Mouse (Mus musculus): Measurements from ENCODE around the gene E2f8. TPM values are rescaled to one million over a fixed set of nuclear protein-coding genes. Genes with fewer than 3 reads are reported as not detected.

Gene E2f8
- polyA plus RNA-seq, 1 experiment from 2014 or later, result 23.0 TPM

- no peaks in the 10 kb centered on the region for H3K27me3 ChIP-seq (replicated peaks)
- WGBS, result 84% methylated on average over 11 of the region's 11 CpGs
- peaks cover 96% of the 10 kb centered on the region for H3K36me3 ChIP-seq
- no peak for ATAC-seq (ENCODE audit: insufficient number of reproducible peaks, low FRiP score)
- H3K9ac ChIP-seq, result no peak overlapping the region
- no peak overlapping the region for H3K4me2 ChIP-seq
- no peaks in the 10 kb centered on the region for H3K9me3 ChIP-seq (replicated peaks)
- no peak overlapping the region for H3K27ac ChIP-seq (ENCODE audit: poor library complexity, severe bottlenecking)
- H3K4me3 ChIP-seq, result no peak overlapping the region
- H3K4me1 ChIP-seq (replicated peaks), result no peaks in the 10 kb centered on the region
Observed at GRCm38 (mm10) chr7:48871292-48871691, 10.1 kb downstream of the E2f8 start.

DNA sequence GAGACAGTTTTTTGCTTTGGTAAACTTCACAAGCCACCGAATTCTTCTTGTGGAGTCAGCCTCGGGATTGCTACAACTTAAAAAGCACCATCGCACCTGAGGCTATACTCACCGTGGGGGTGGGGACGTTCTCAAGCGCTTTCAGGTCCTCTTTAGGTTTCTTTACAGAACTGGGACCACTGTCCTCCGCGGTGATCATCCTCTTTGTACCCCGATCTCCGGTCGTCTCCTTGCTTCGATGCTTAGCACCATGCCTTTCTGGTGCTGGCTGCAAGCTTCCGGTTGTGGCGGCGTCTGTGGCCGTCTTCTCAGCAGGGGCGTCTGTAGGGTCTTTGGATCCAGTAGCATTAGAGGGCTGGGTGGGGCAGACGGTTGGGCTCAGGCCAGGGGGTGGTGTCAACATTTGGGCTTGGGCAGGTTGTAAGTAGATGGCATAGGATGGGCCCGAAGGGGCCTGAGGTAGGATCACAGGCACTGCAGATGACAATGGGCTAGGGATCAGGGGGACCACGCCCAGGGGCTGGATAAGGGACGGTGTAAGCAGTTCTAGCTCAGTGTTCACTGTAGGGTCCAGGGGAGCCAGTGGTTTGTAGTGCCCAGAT is 10.7 kb downstream of the E2f8 start:
- Histone ChIP-seq H3K27me3 (replicated peaks) (no peaks in the 10 kb centered on the region), H3K4me1 (replicated peaks) (no peaks in the 10 kb centered on the region), H3K9ac (no peak overlapping the region), H3K36me3 (peaks cover 95% of the 10 kb centered on the region), H3K27ac (ENCODE audit: poor library complexity, severe bottlenecking) (no peak overlapping the region), H3K4me2 (no peak overlapping the region), H3K4me3 (no peak overlapping the region), H3K9me3 (replicated peaks) (no peaks in the 10 kb centered on the region)
- WGBS, result 93% methylated on average over 21 of the region's 21 CpGs
- ATAC-seq (ENCODE audit: insufficient number of reproducible peaks, low FRiP score), result no peak

GRCm38 (mm10) chr7:48870144-48870543 is 11.3 kb downstream of the E2f8 start:
- no peak for ATAC-seq (ENCODE audit: insufficient number of reproducible peaks, low FRiP score)
- H3K36me3 ChIP-seq, result peaks cover 95% of the 10 kb centered on the region
- H3K27me3 ChIP-seq (replicated peaks), result no peaks in the 10 kb centered on the region
- no peak overlapping the region for H3K4me3 ChIP-seq
- 81% methylated on average over 6 of the region's 6 CpGs for WGBS
- H3K4me2 ChIP-seq, result no peak overlapping the region
- H3K27ac ChIP-seq (ENCODE audit: poor library complexity, severe bottlenecking), result no peak overlapping the region
- no peaks in the 10 kb centered on the region for H3K9me3 ChIP-seq (replicated peaks)
- H3K4me1 ChIP-seq (replicated peaks), result no peaks in the 10 kb centered on the region
- no peak overlapping the region for H3K9ac ChIP-seq

DNA sequence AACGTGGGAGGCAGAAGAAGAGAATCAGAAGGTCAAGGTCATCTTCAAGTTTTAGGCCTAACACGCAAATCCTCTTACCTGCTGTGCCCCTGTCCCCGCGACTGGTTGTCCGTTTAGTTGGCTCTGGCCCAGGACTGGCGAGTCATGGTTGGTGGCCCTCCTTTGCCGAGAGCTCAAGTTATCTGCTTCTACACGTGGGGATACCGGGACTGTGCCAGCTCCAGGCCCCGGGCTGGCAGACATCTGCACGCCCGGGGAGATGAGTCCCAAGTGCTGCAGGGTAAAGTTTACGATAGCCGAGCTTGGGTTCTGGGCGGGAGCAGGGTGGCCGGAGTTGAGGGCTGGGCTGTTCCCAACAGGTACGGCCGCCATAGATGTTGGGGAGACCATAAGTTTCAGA is 13.8 kb downstream of the E2f8 start:
- H3K4me2 ChIP-seq, result no peak overlapping the region
- no peaks in the 10 kb centered on the region for H3K27me3 ChIP-seq (replicated peaks)
- H3K27ac ChIP-seq (ENCODE audit: poor library complexity, severe bottlenecking), result no peak overlapping the region
- no peak for ATAC-seq (ENCODE audit: insufficient number of reproducible peaks, low FRiP score)
- 93% methylated on average over 18 of the region's 18 CpGs for WGBS
- H3K4me1 ChIP-seq (replicated peaks), result peaks cover 7% of the 10 kb centered on the region
- H3K9me3 ChIP-seq (replicated peaks), result no peaks in the 10 kb centered on the region
- H3K9ac ChIP-seq, result no peak overlapping the region
- H3K4me3 ChIP-seq, result no peak overlapping the region
- H3K36me3 ChIP-seq, result peaks cover 74% of the 10 kb centered on the region

GRCm38 (mm10) chr7:48864671-48865458 is 16.5 kb downstream of the E2f8 start:
- no peak for ATAC-seq (ENCODE audit: insufficient number of reproducible peaks, low FRiP score)
- no peak overlapping the region for H3K4me3 ChIP-seq
- H3K27ac ChIP-seq (ENCODE audit: poor library complexity, severe bottlenecking), result no peak overlapping the region
- H3K4me1 ChIP-seq (replicated peaks), result peaks cover 14% of the 10 kb centered on the region
- H3K9me3 ChIP-seq (replicated peaks), result no peaks in the 10 kb centered on the region
- peaks cover 47% of the 10 kb centered on the region for H3K36me3 ChIP-seq
- no peak overlapping the region for H3K4me2 ChIP-seq
- 88% methylated on average over 9 of the region's 9 CpGs for whole genome bisulfite sequencing
- no peaks in the 10 kb centered on the region for H3K27me3 ChIP-seq (replicated peaks)
- H3K9ac ChIP-seq, result no peak overlapping the region

- no peak overlapping the region for H3K27ac ChIP-seq (ENCODE audit: poor library complexity, severe bottlenecking)
- no peak overlapping the region for H3K4me2 ChIP-seq
- H3K27me3 ChIP-seq (replicated peaks), result no peaks in the 10 kb centered on the region
- no peak overlapping the region for H3K9ac ChIP-seq
- H3K4me1 ChIP-seq (replicated peaks), result peaks cover 14% of the 10 kb centered on the region
- ATAC-seq (ENCODE audit: insufficient number of reproducible peaks, low FRiP score), result no peak
- H3K4me3 ChIP-seq, result no peak overlapping the region
- H3K9me3 ChIP-seq (replicated peaks), result no peaks in the 10 kb centered on the region
- H3K36me3 ChIP-seq, result peaks cover 40% of the 10 kb centered on the region
Observed at GRCm38 (mm10) chr7:48864199-48864598, 17.2 kb downstream of the E2f8 start.

DNA sequence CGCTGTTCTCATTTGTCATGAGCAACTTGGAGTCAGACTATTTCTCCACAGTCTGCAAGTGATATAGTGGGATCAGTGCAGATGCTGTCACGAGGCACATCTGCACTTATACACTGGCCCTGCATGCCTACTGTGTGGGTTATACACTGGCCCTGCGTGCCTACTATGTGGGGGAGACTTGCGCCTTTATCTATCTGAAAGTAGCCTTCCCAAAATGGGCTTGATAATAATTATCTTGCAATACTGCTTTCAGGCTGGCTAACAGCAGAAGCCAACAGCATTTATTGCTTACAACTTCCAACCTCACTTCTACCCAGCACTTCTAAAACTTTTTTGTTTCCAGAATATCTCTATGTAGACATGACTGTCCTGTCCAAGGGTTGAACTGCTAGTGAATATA is 19.6 kb downstream of the E2f8 start:
- WGBS, result 88% methylated on average over 4 of the region's 4 CpGs
- H3K36me3 ChIP-seq, result peaks cover 18% of the 10 kb centered on the region
- no peak overlapping the region for H3K4me3 ChIP-seq
- ATAC-seq (ENCODE audit: insufficient number of reproducible peaks, low FRiP score), result no peak
- H3K4me2 ChIP-seq, result no peak overlapping the region
- H3K4me1 ChIP-seq (replicated peaks), result peaks cover 14% of the 10 kb centered on the region
- no peaks in the 10 kb centered on the region for H3K27me3 ChIP-seq (replicated peaks)
- H3K9me3 ChIP-seq (replicated peaks), result no peaks in the 10 kb centered on the region
- H3K9ac ChIP-seq, result no peak overlapping the region
- no peak overlapping the region for H3K27ac ChIP-seq (ENCODE audit: poor library complexity, severe bottlenecking)

DNA sequence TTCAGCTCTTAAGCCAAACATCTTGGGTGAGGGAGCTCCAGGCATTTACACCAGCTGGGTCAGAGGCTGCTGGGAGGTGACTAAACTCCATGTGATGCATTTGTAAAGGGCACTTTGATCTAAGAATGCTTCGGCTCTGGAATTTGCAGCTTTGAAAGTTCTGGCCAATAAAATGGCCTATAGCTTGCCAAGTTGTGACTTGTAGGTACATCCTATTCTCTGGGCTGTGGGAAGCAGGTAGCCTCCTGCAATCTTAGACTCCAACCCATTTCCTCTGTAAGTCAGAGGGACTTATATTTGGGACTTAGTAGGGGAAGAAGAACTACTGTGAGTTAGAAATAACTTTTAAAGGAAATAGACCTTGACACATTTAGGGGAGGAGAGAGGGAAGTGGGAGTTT is 20.4 kb downstream of the E2f8 start:
- no peak for ATAC-seq (ENCODE audit: insufficient number of reproducible peaks, low FRiP score)
- 68% methylated on average over 1 of the region's 1 CpGs for WGBS

GRCm38 (mm10) chr7:48859362-48859761 is 22.0 kb downstream of the E2f8 start:
- H3K4me3 ChIP-seq, result no peak overlapping the region
- H3K9ac ChIP-seq, result no peak overlapping the region
- H3K4me2 ChIP-seq, result no peak overlapping the region
- WGBS, result 74% methylated on average over 4 of the region's 4 CpGs
- no peak for ATAC-seq (ENCODE audit: insufficient number of reproducible peaks, low FRiP score)
- no peaks in the 10 kb centered on the region for H3K36me3 ChIP-seq
- no peaks in the 10 kb centered on the region for H3K27me3 ChIP-seq (replicated peaks)
- peaks cover 21% of the 10 kb centered on the region for H3K4me1 ChIP-seq (replicated peaks)
- no peak overlapping the region for H3K27ac ChIP-seq (ENCODE audit: poor library complexity, severe bottlenecking)
- H3K9me3 ChIP-seq (replicated peaks), result no peaks in the 10 kb centered on the region

More for the DNA sequence above, 20.4 kb downstream of the E2f8 start:
- Histone ChIP-seq H3K36me3 (peaks cover 12% of the 10 kb centered on the region), H3K9ac (no peak overlapping the region), H3K4me2 (no peak overlapping the region), H3K4me1 (replicated peaks) (peaks cover 21% of the 10 kb centered on the region), H3K27ac (ENCODE audit: poor library complexity, severe bottlenecking) (no peak overlapping the region), H3K9me3 (replicated peaks) (no peaks in the 10 kb centered on the region), H3K27me3 (replicated peaks) (no peaks in the 10 kb centered on the region), H3K4me3 (no peak overlapping the region)

DNA sequence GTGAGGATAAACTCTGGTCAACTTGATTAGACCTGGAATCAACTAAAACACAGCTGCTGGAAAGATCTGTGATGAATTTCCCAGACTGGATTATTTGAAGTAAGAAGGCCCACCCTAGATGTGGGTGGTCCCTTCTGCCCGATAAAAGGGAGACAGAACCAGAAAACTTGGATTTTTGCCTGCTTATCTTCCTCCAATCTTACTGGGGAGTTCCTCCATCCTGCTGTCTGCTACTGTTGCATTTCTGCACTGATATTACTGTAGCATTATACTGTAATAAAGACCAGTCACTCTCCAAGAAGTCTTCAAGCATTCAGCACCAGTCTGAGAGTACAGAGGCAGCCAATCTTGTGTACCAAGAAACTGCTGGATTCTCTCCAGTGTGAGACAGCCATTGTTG is 23.1 kb downstream of the E2f8 start:
- no peak for ATAC-seq (ENCODE audit: insufficient number of reproducible peaks, low FRiP score)
- no peak overlapping the region for H3K4me2 ChIP-seq
- H3K27me3 ChIP-seq (replicated peaks), result no peaks in the 10 kb centered on the region
- H3K4me3 ChIP-seq, result no peak overlapping the region
- H3K9me3 ChIP-seq (replicated peaks), result no peaks in the 10 kb centered on the region
- no peaks in the 10 kb centered on the region for H3K36me3 ChIP-seq
- peaks cover 23% of the 10 kb centered on the region for H3K4me1 ChIP-seq (replicated peaks)
- no peak overlapping the region for H3K27ac ChIP-seq (ENCODE audit: poor library complexity, severe bottlenecking)
- WGBS, result 53% methylated on average over 1 of the region's 1 CpGs
- H3K9ac ChIP-seq, result no peak overlapping the region

- 89% methylated on average over 3 of the region's 3 CpGs for WGBS
Observed at GRCm38 (mm10) chr7:48855461-48855860, 25.9 kb downstream of the E2f8 start.

More at GRCm38 (mm10) chr7:48855461-48855860, 25.9 kb downstream of the E2f8 start:
- Histone ChIP-seq H3K27me3 (replicated peaks) (no peaks in the 10 kb centered on the region), H3K9ac (no peak overlapping the region), H3K4me3 (no peak overlapping the region), H3K36me3 (no peaks in the 10 kb centered on the region), H3K27ac (ENCODE audit: poor library complexity, severe bottlenecking) (no peak overlapping the region), H3K4me1 (replicated peaks) (peaks cover 31% of the 10 kb centered on the region), H3K4me2 (no peak overlapping the region), H3K9me3 (replicated peaks) (no peaks in the 10 kb centered on the region)
- no peak for ATAC-seq (ENCODE audit: insufficient number of reproducible peaks, low FRiP score)
